In the genomic region with DNA sequence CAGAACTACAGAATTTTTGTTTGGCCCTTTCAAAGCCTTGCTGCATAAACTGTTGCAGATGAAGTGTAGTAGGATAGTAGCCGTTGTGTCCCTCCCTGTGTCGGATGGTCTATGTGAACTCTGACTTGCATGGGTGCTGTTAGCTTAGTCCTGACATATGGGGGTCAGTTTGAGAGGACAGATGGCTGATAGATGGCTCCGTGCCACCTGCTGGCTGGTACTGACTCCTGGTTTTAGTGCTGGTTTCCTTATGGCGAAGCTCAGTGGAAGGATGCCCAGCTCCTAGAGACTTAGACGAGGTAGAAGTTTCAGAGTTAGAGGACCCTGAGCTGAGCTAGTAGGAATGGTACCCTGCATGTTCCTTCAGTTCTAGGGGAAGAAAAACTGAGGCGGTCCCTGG, we compare ENCODE assay signal across 24 mouse cellular contexts. TPM values are rescaled to one million over a fixed set of nuclear protein-coding genes. Genes with fewer than 3 reads are reported as not detected.
A peak's percentile ranks its signal among the peaks of the same experiment; 100 is the strongest.
DNase-seq lines count a peak whose midpoint lies in the region; ATAC-seq and TF ChIP-seq lines count a peak whose summit lies in the region.
"Had no signal": no experiment of that assay in that cellular context is flagged by ENCODE, and none has a peak within 500 bp of the region (broad histone marks: within the 10 kb centered on the region; RNA-seq: fewer than 3 reads in every experiment).

No protein-coding gene starts in this region.

- DNase-seq in midbrain, postnatal 0 days (ENCODE audit: low spot score), result peak; percentile 48
- DNase-seq in cerebellum, adult 11 months, result peak; percentile 94
- DNase-seq in cerebellum, adult 8-10 months, result peak; percentile 95
- peak; percentile 97 to 99 for DNase-seq in cerebellum, postnatal 36 days
- no peak for DNase-seq in ovary, postnatal 36 days (ENCODE audit: low spot score)
- no peak for DNase-seq in midbrain, embryonic 11.5 days (ENCODE audit: low spot score, missing footprints)
- DNase-seq: adrenal gland, postnatal 36 days; B cell, adult 2 months; forebrain, postnatal 0 days; gastrocnemius, postnatal 14 days; heart, adult 18-20 months; heart, postnatal 14 days; kidney, adult 2 months had no signal

- H3K36me3 ChIP-seq in midbrain, postnatal 0 days (ENCODE audit: insufficient read depth, low read length), result no peaks in the 10 kb centered on the region
- no peaks in the 10 kb centered on the region for H3K36me3 ChIP-seq in midbrain, embryonic 15.5 days (replicated peaks)
- H3K36me3 ChIP-seq in midbrain, embryonic 11.5 days (ENCODE audit: control insufficient read depth, insufficient read depth, low read length), result no peaks in the 10 kb centered on the region
- H3K36me3 ChIP-seq: hindbrain, embryonic 12.5 days had no signal

- TF ChIP-seq CTCF in midbrain, postnatal 0 days (IDR thresholded peaks at IDR 0.05), result no peak

- 91% methylated on average over 6 of the region's 6 CpGs for WGBS in midbrain, postnatal 0 days
- 91% methylated on average over 6 of the region's 6 CpGs for WGBS in midbrain, embryonic 15.5 days
- WGBS in midbrain, embryonic 11.5 days, result 92% methylated on average over 6 of the region's 6 CpGs

- H3K9ac ChIP-seq in midbrain, postnatal 0 days (replicated peaks; ENCODE audit: low read length, poor library complexity, severe bottlenecking), result no peak overlapping the region
- H3K9ac ChIP-seq in midbrain, embryonic 15.5 days, result no peak overlapping the region
- no peak overlapping the region for H3K9ac ChIP-seq in midbrain, embryonic 11.5 days (ENCODE audit: low read length)
- H3K9ac ChIP-seq: forebrain, postnatal 0 days; hindbrain, embryonic 12.5 days; midbrain, embryonic 12.5 days had no signal

- no peak overlapping the region for H3K4me3 ChIP-seq in midbrain, postnatal 0 days (ENCODE audit: low read depth, low read length)
- no peak overlapping the region for H3K4me3 ChIP-seq in midbrain, embryonic 15.5 days
- no peak overlapping the region for H3K4me3 ChIP-seq in midbrain, embryonic 11.5 days (ENCODE audit: low read depth, low read length)
- H3K4me3 ChIP-seq: embryonic facial prominence, embryonic 10.5 days; heart, embryonic 13.5 days; hindbrain, embryonic 12.5 days; left cerebral cortex, adult 2 months; midbrain, embryonic 12.5 days had no signal

- no peaks in the 10 kb centered on the region for H3K9me3 ChIP-seq in midbrain, postnatal 0 days (ENCODE audit: low read length)
- H3K9me3 ChIP-seq in midbrain, embryonic 15.5 days, result no peaks in the 10 kb centered on the region
- H3K9me3 ChIP-seq in midbrain, embryonic 11.5 days (ENCODE audit: control insufficient read depth, low read length), result no peaks in the 10 kb centered on the region
- H3K9me3 ChIP-seq: embryonic facial prominence, embryonic 10.5 days; G1E; heart, embryonic 13.5 days; hindbrain, embryonic 12.5 days; midbrain, embryonic 12.5 days had no signal

- H3K4me1 ChIP-seq in midbrain, postnatal 0 days (ENCODE audit: insufficient read depth, low read length), result no peaks in the 10 kb centered on the region
- peaks cover 28% of the 10 kb centered on the region for H3K4me1 ChIP-seq in midbrain, embryonic 15.5 days
- 0 out of 2 replicates have a peak, but pooled peaks cover 2% of the 10 kb centered on the region for H3K4me1 ChIP-seq in midbrain, embryonic 11.5 days (ENCODE audit: control insufficient read depth, insufficient read depth, low read length)

- no peak for ATAC-seq in midbrain, postnatal 0 days (ENCODE audit: low FRiP score)
- ATAC-seq in midbrain, embryonic 15.5 days (replicated peaks), result no peak
- no peak for ATAC-seq in midbrain, embryonic 11.5 days (ENCODE audit: low FRiP score)
- ATAC-seq: forebrain, postnatal 0 days; lung, postnatal 0 days; Patski had no signal

- H3K27ac ChIP-seq in midbrain, postnatal 0 days (ENCODE audit: low read depth, low read length), result no peak overlapping the region
- no peak overlapping the region for H3K27ac ChIP-seq in midbrain, embryonic 15.5 days
- H3K27ac ChIP-seq in midbrain, embryonic 11.5 days (ENCODE audit: low read depth, low read length), result no peak overlapping the region
- H3K27ac ChIP-seq: embryonic facial prominence, embryonic 10.5 days; kidney, postnatal 0 days; left cerebral cortex, adult 2 months; midbrain, embryonic 12.5 days had no signal

- H3K4me2 ChIP-seq in midbrain, postnatal 0 days (ENCODE audit: low read depth, low read length, poor library complexity, severe bottlenecking), result no peak overlapping the region
- H3K4me2 ChIP-seq in midbrain, embryonic 15.5 days, result no peak overlapping the region
- no peak overlapping the region for H3K4me2 ChIP-seq in midbrain, embryonic 11.5 days
- H3K4me2 ChIP-seq: heart, embryonic 13.5 days; hindbrain, embryonic 12.5 days; midbrain, embryonic 12.5 days had no signal

- no peaks in the 10 kb centered on the region for H3K27me3 ChIP-seq in midbrain, postnatal 0 days (ENCODE audit: insufficient read depth, low read length)
- H3K27me3 ChIP-seq in midbrain, embryonic 15.5 days (replicated peaks), result no peaks in the 10 kb centered on the region
- H3K27me3 ChIP-seq in midbrain, embryonic 11.5 days (ENCODE audit: control insufficient read depth, insufficient read depth, low read length), result no peaks in the 10 kb centered on the region
- H3K27me3 ChIP-seq: CH12.LX; heart, embryonic 13.5 days; hindbrain, embryonic 12.5 days; midbrain, embryonic 12.5 days; Patski had no signal

RNA-seq across cellular contexts. Expression of a gene that starts 42.5 kb away (rescaled TPM):
- 87.5 and 124 TPM in 2 replicates for total RNA-seq in midbrain, postnatal 0 days (2014; rRNA removed)
- polyA plus RNA-seq in midbrain, postnatal 0 days (2015; fragmentation: Nextera tagmentation; extraction: Ambion mirVana), result 54.3 and 55.3 TPM in 2 replicates
- 87.6 and 87.7 TPM in 2 replicates for polyA plus RNA-seq in midbrain, embryonic 15.5 days (2015; fragmentation: Nextera tagmentation; extraction: Ambion mirVana)
- polyA plus RNA-seq in midbrain, embryonic 11.5 days (2014; fragmentation: Nextera tagmentation; extraction: Ambion mirVana), result 51.4 and 56.8 TPM in 2 replicates

Comparison
In these comparisons a context has a peak if more than half of its experiments do, and no peak if none do; other contexts are left out.
1. DNase-seq: peak in midbrain, postnatal 0 days (single experiment), cerebellum, adult 11 months (single experiment), cerebellum, adult 8-10 months (single experiment) and cerebellum, postnatal 36 days (2 of 2); none in ovary, postnatal 36 days (single experiment) and midbrain, embryonic 11.5 days (single experiment).